Mouse (Mus musculus): ENCODE data around the gene Ttc23l. TPM values are rescaled to one million over a fixed set of nuclear protein-coding genes. Genes with fewer than 3 reads are reported as not detected.

The Ttc23l gene
- polyA plus RNA-seq, 1 experiment from 2014 or later = not detected

GRCm38 (mm10) chr15:10464678-10465077, 93.8 kb downstream of the Ttc23l start:
- peaks cover 16% of the 10 kb centered on the region for H3K4me1 ChIP-seq
- 98% methylated on average over 3 of the region's 3 CpGs for WGBS

GRCm38 (mm10) chr15:10463555-10463954, 94.9 kb downstream of the Ttc23l start:
- Histone ChIP-seq H3K27me3 (ENCODE audit: low read depth, poor library complexity, severe bottlenecking) (no peaks in the 10 kb centered on the region), H3K36me3 (peaks cover 41% of the 10 kb centered on the region), H3K9me3 (replicated peaks) (no peaks in the 10 kb centered on the region), H3K27ac (replicated peaks) (no peak overlapping the region), H3K4me3 (no peak overlapping the region), H3K4me1 (peaks cover 5% of the 10 kb centered on the region)
- no peak for DNase-seq (ENCODE audit: low spot score)
- 89% methylated on average over 5 of the region's 5 CpGs for WGBS

More at GRCm38 (mm10) chr15:10464678-10465077, 93.8 kb downstream of the Ttc23l start:
- H3K27me3 ChIP-seq (ENCODE audit: low read depth, poor library complexity, severe bottlenecking) = no peaks in the 10 kb centered on the region
- H3K4me3 ChIP-seq = no peak overlapping the region
- peaks cover 30% of the 10 kb centered on the region for H3K36me3 ChIP-seq
- H3K27ac ChIP-seq (replicated peaks) = no peak overlapping the region
- DNase-seq (ENCODE audit: low spot score) = no peak
- no peaks in the 10 kb centered on the region for H3K9me3 ChIP-seq (replicated peaks)

- Histone ChIP-seq H3K27ac (replicated peaks) (no peak overlapping the region), H3K4me1 (no peaks in the 10 kb centered on the region), H3K27me3 (ENCODE audit: low read depth, poor library complexity, severe bottlenecking) (no peaks in the 10 kb centered on the region), H3K4me3 (no peak overlapping the region), H3K9me3 (replicated peaks) (no peaks in the 10 kb centered on the region), H3K36me3 (peaks cover 65% of the 10 kb centered on the region)
- WGBS = 90% methylated on average over 12 of the region's 12 CpGs
- DNase-seq (ENCODE audit: low spot score) = no peak
Measured at GRCm38 (mm10) chr15:10460986-10461385, 97.5 kb downstream of the Ttc23l start.

Other genes starting within 250 kb of the Ttc23l start
- not detected in 2 replicates for gene Gm21973, start 233.3 kb downstream of the Ttc23l start, polyA plus RNA-seq (2016; fragmentation: Nextera tagmentation; extraction: Ambion mirVana)
- gene Agxt2, start 200.1 kb downstream of the Ttc23l start, polyA plus RNA-seq (2016; fragmentation: Nextera tagmentation; extraction: Ambion mirVana) = not detected in 2 replicates
- 12.9 TPM in 2 replicates for gene Dnajc21, start 88.2 kb downstream of the Ttc23l start, polyA plus RNA-seq (2016; fragmentation: Nextera tagmentation; extraction: Ambion mirVana)
- gene Brix1, start 72.7 kb downstream of the Ttc23l start, polyA plus RNA-seq (2016; fragmentation: Nextera tagmentation; extraction: Ambion mirVana) = 122 and 139 TPM in 2 replicates
- gene Rad1, start 72.7 kb downstream of the Ttc23l start, polyA plus RNA-seq (2016; fragmentation: Nextera tagmentation; extraction: Ambion mirVana) = 45.8 and 52.2 TPM in 2 replicates
- 63.5 and 73.5 TPM in 2 replicates for gene Rai14, start 156.0 kb upstream of the Ttc23l start, polyA plus RNA-seq (2016; fragmentation: Nextera tagmentation; extraction: Ambion mirVana)